ENCODE assay signal across 8 mouse cellular contexts in genomic region chr2:145957450-145957849, GRCm38 (mm10). TPM values are rescaled to one million over a fixed set of nuclear protein-coding genes. Genes with fewer than 3 reads are reported as not detected.
DNase-seq lines count a peak whose midpoint lies in the region; ATAC-seq lines count a peak whose summit lies in the region.

No protein-coding gene starts in this region.

- peak; percentile 57; the same call in 1 of the 2 replicates for ATAC-seq in erythroblast, adult 5-6 weeks (replicated peaks; ENCODE audit: low FRiP score, poor library complexity, severe bottlenecking)
- peak; percentile 44; the same call in 1 of the 2 replicates for ATAC-seq in neutrophil, adult 5-6 weeks (ENCODE audit: extremely low read depth, insufficient number of reproducible peaks, low FRiP score, poor library complexity, severe bottlenecking)

- intact Hi-C loops in gastrocnemius, postnatal 36 days (cut with DNase I) = loop anchor here (10.0 kb wide), 1 partner anchor 257 kb away; no protein-coding TSS in a partner anchor

- DNase-seq in gastrocnemius, adult 18-20 months (ENCODE audit: low spot score) = peak; percentile 9
- DNase-seq in gastrocnemius, postnatal 36 days = no peak
- DNase-seq in lung, postnatal 10 days = peak; percentile 22
- no peak for DNase-seq in lung, postnatal 14 days
- no peak for DNase-seq in urinary bladder, postnatal 4 days (ENCODE audit: low spot score in 2 of 2)
- DNase-seq in ovary, postnatal 36 days (ENCODE audit: low spot score) = no peak

RNA-seq across cellular contexts. Expression of gene Crnkl1, which starts 22.6 kb away (rescaled TPM):
- total RNA-seq in gastrocnemius, adult 18-20 months (2021) = 10 to 100 TPM; 17.0 to 17.1 TPM
- 10 to 100 TPM; 11.2 to 15.0 TPM for total RNA-seq in gastrocnemius, postnatal 36 days (2021)
- total RNA-seq in erythroblast, adult 5-6 weeks (2015; ENCODE audit: low replicate concordance) = 13.3 and 35.5 TPM in 2 replicates
- total RNA-seq in erythroblast, adult 5-6 weeks (2017; ENCODE audit: low replicate concordance) = 70.3 and 93.8 TPM in 2 replicates
- 54.0 and 59.7 TPM in 2 replicates for total RNA-seq in neutrophil, adult 5-6 weeks (2017)

RNA-seq across cellular contexts. Expression of gene Cfap61, which starts 22.9 kb away (rescaled TPM):
- not detected for total RNA-seq in gastrocnemius, adult 18-20 months (2021)
- not detected for total RNA-seq in gastrocnemius, postnatal 36 days (2021)
- total RNA-seq in erythroblast, adult 5-6 weeks (2015; ENCODE audit: low replicate concordance) = not detected in 2 replicates
- total RNA-seq in erythroblast, adult 5-6 weeks (2017; ENCODE audit: low replicate concordance) = not detected in 2 replicates
- not detected in 2 replicates for total RNA-seq in neutrophil, adult 5-6 weeks (2017)

RNA-seq across cellular contexts. Expression of gene Naa20, which starts 55.6 kb away (rescaled TPM):
- total RNA-seq in gastrocnemius, adult 18-20 months (2021) = 10 to 100 TPM; 52.1 to 57.4 TPM
- 10 to 100 TPM; 54.9 to 55.0 TPM for total RNA-seq in gastrocnemius, postnatal 36 days (2021)
- 9.2 and 24.0 TPM in 2 replicates for total RNA-seq in erythroblast, adult 5-6 weeks (2015; ENCODE audit: low replicate concordance)
- 11.8 and 22.2 TPM in 2 replicates for total RNA-seq in erythroblast, adult 5-6 weeks (2017; ENCODE audit: low replicate concordance)
- 36.7 and 44.5 TPM in 2 replicates for total RNA-seq in neutrophil, adult 5-6 weeks (2017)

Comparison
In these comparisons a context has a peak if more than half of its experiments do, and no peak if none do; other contexts are left out.
1. DNase-seq: peak in gastrocnemius, adult 18-20 months (single experiment) and lung, postnatal 10 days (single experiment); none in gastrocnemius, postnatal 36 days (0 of 2), lung, postnatal 14 days (single experiment), urinary bladder, postnatal 4 days (0 of 2) and ovary, postnatal 36 days (single experiment).